Mouse (Mus musculus): ENCODE measurements around the gene Gmds.

Gmds gene

GRCm38 (mm10) chr13:31807736-31808115 lies 530.8 kb downstream of the Gmds start:
- no peak for DNase-seq

GRCm38 (mm10) chr13:31806890-31807735 lies 531.4 kb downstream of the Gmds start:
- no peak for DNase-seq

GRCm38 (mm10) chr13:31806428-31806832 lies 532.1 kb downstream of the Gmds start, which contains the start of gene Foxc1:
Gene Foxc1, plus strand, starts transcription at chr13:31806633.
- DNase-seq, result peak; percentile 34 to 47

- DNase-seq, result no peak
Observed at GRCm38 (mm10) chr13:31805831-31806427, 532.6 kb downstream of the Gmds start.

- no peak for DNase-seq
Observed at GRCm38 (mm10) chr13:31804571-31804970, 534.0 kb downstream of the Gmds start.

- DNase-seq, result no peak
Observed at GRCm38 (mm10) chr13:31803166-31804093, 535.1 kb downstream of the Gmds start.

GRCm38 (mm10) chr13:31802447-31802846 lies 536.1 kb downstream of the Gmds start:
- no peak for DNase-seq

GRCm38 (mm10) chr13:31801703-31802305 lies 536.7 kb downstream of the Gmds start:
- DNase-seq, result no peak

- peak; percentile 43 to 55 for DNase-seq
Observed at GRCm38 (mm10) chr13:31800581-31801576, 537.7 kb downstream of the Gmds start.

GRCm38 (mm10) chr13:31798075-31798474 lies 540.5 kb downstream of the Gmds start:
- no peak for DNase-seq

- DNase-seq, result no peak
Observed at GRCm38 (mm10) chr13:31797346-31797745, 541.2 kb downstream of the Gmds start.

- DNase-seq, result no peak
Observed at GRCm38 (mm10) chr13:31793163-31793562, 545.4 kb downstream of the Gmds start.

- no peak for DNase-seq
Observed at GRCm38 (mm10) chr13:31792480-31793132, 545.9 kb downstream of the Gmds start.

- DNase-seq, result no peak
Observed at GRCm38 (mm10) chr13:31784757-31785156, 553.8 kb downstream of the Gmds start.

GRCm38 (mm10) chr13:31782063-31782462 lies 556.5 kb downstream of the Gmds start:
- DNase-seq, result no peak

- DNase-seq, result no peak
Observed at GRCm38 (mm10) chr13:31780299-31780698, 558.2 kb downstream of the Gmds start.

- DNase-seq, result no peak
Observed at GRCm38 (mm10) chr13:31779281-31779981, 559.1 kb downstream of the Gmds start.

GRCm38 (mm10) chr13:31775762-31776161 lies 562.8 kb downstream of the Gmds start:
- no peak for DNase-seq

GRCm38 (mm10) chr13:31772882-31773281 lies 565.7 kb downstream of the Gmds start:
- no peak for DNase-seq

Data from thymus, adult 18-20 months (tissue).